Mouse (Mus musculus) left cerebral cortex, postnatal 14 days (tissue): ENCODE measurements around the gene Cpn1. TPM values are rescaled to one million over a fixed set of nuclear protein-coding genes. Genes with fewer than 3 reads are reported as not detected.

ENCODE experiments used
- DNase-seq, 2 experiments: peaks; one replicate each; pipeline ENCODE4 v3.0.0; 2021 to 2022; ENCODE audit warnings: low spot score in 2 of 2, mixed read lengths in 1 of 2
- intact Hi-C: fragments of 180-260 bp; cut with DNase I; formaldehyde crosslinking; loops from one replicate; pipeline ENCODE4 v1.15.1; 2025
- long read RNA-seq, 2 experiments: library from polyadenylated mRNA; stranded (forward); transcript quantifications; one replicate each; pipeline ENCODE4 v2.0.0; 2021
- total RNA-seq, 2 experiments: library from RNA; stranded (reverse); gene quantifications; 2 replicates each; pipeline ENCODE4 v1.2.3; 2021

The Cpn1 gene
- total RNA-seq: under 1 TPM; 0.15 to 0.31 TPM
- long read RNA-seq, experiment 1: 0 reads
- long read RNA-seq, experiment 2: 0 reads

- no peak for DNase-seq
- intact Hi-C loops: no loop called here
Measured at GRCm38 (mm10) chr19:43986069-43986794, at the start of gene Cpn1. Cpn1 (minus strand) TSS chr19:43986556.

GRCm38 (mm10) chr19:44033396-44033795, 47.0 kb upstream of the Cpn1 start:
- intact Hi-C loops: no loop called here
- DNase-seq: no peak

- intact Hi-C loops: no loop called here
- no peak for DNase-seq
Measured at GRCm38 (mm10) chr19:44032046-44032744, 45.8 kb upstream of the Cpn1 start.

- DNase-seq: no peak
- intact Hi-C loops: no loop called here
Measured at GRCm38 (mm10) chr19:44030024-44030423, 43.7 kb upstream of the Cpn1 start.

- DNase-seq: no peak
Measured at GRCm38 (mm10) chr19:44028972-44029371, 42.6 kb upstream of the Cpn1 start, which contains the start of gene Cyp2c23. Cyp2c23 (minus strand) TSS chr19:44029208.

GRCm38 (mm10) chr19:44026956-44027530, 40.7 kb upstream of the Cpn1 start:
- intact Hi-C loops: no loop called here

More at GRCm38 (mm10) chr19:44028972-44029371, 42.6 kb upstream of the Cpn1 start, which contains the start of gene Cyp2c23:
- intact Hi-C loops: no loop called here

GRCm38 (mm10) chr19:44024921-44025585, 38.7 kb upstream of the Cpn1 start:
- intact Hi-C loops: no loop called here

More at GRCm38 (mm10) chr19:44026956-44027530, 40.7 kb upstream of the Cpn1 start:
- DNase-seq: no peak

GRCm38 (mm10) chr19:44023066-44023465, 36.7 kb upstream of the Cpn1 start:
- intact Hi-C loops: no loop called here
- no peak for DNase-seq

More at GRCm38 (mm10) chr19:44024921-44025585, 38.7 kb upstream of the Cpn1 start:
- DNase-seq: no peak

- no peak for DNase-seq
- intact Hi-C loops: no loop called here
Measured at GRCm38 (mm10) chr19:44021502-44021901, 35.1 kb upstream of the Cpn1 start.

GRCm38 (mm10) chr19:44019739-44020138, 33.4 kb upstream of the Cpn1 start:
- intact Hi-C loops: no loop called here
- no peak for DNase-seq

- DNase-seq: no peak
- intact Hi-C loops: no loop called here
Measured at GRCm38 (mm10) chr19:44013862-44014261, 27.5 kb upstream of the Cpn1 start.

GRCm38 (mm10) chr19:44008784-44009183, 22.4 kb upstream of the Cpn1 start:
- intact Hi-C loops: no loop called here
- no peak for DNase-seq

- intact Hi-C loops: no loop called here
- DNase-seq: peak; percentile 25 to 55
Measured at GRCm38 (mm10) chr19:44007186-44007585, 20.8 kb upstream of the Cpn1 start.

- intact Hi-C loops: no loop called here
- no peak for DNase-seq
Measured at GRCm38 (mm10) chr19:44005025-44005424, 18.7 kb upstream of the Cpn1 start.

GRCm38 (mm10) chr19:44004261-44004660, 17.9 kb upstream of the Cpn1 start:
- no peak for DNase-seq
- intact Hi-C loops: no loop called here

GRCm38 (mm10) chr19:44000720-44001119, 14.4 kb upstream of the Cpn1 start:
- intact Hi-C loops: no loop called here
- DNase-seq: peak; percentile 35 to 37

GRCm38 (mm10) chr19:44000061-44000460, 13.7 kb upstream of the Cpn1 start:
- DNase-seq: no peak

GRCm38 (mm10) chr19:43998802-43999527, 12.6 kb upstream of the Cpn1 start:
- intact Hi-C loops: no loop called here
- DNase-seq: no peak

More at GRCm38 (mm10) chr19:44000061-44000460, 13.7 kb upstream of the Cpn1 start:
- intact Hi-C loops: no loop called here

GRCm38 (mm10) chr19:43998101-43998500, 11.7 kb upstream of the Cpn1 start:
- intact Hi-C loops: no loop called here

More at GRCm38 (mm10) chr19:43998101-43998500, 11.7 kb upstream of the Cpn1 start:
- DNase-seq: peak; percentile 67 to 74
